In genomic region chr11:8497136-8497535, GRCm38 (mm10) we compare ENCODE assay signal across 8 mouse cellular contexts.
A peak's percentile ranks its signal among the peaks of the same experiment; 100 is the strongest.
DNase-seq lines count a peak whose midpoint lies in the region; ATAC-seq and TF ChIP-seq lines count a peak whose summit lies in the region.

No protein-coding gene starts in this region.

- H3K9me3 ChIP-seq in heart, embryonic 10.5 days = no peaks in the 10 kb centered on the region
- no peaks in the 10 kb centered on the region for H3K9me3 ChIP-seq in lung, embryonic 14.5 days (ENCODE audit: low read depth, low read length)
- H3K9me3 ChIP-seq in kidney, embryonic 15.5 days (replicated peaks) = no peaks in the 10 kb centered on the region
- no peaks in the 10 kb centered on the region for H3K9me3 ChIP-seq in stomach, embryonic 15.5 days

- peaks cover 10% of the 10 kb centered on the region for H3K36me3 ChIP-seq in heart, embryonic 10.5 days
- no peaks in the 10 kb centered on the region for H3K36me3 ChIP-seq in heart, adult 2 months (ENCODE audit: control insufficient read depth, insufficient read depth, low read length)
- peaks cover 27% of the 10 kb centered on the region for H3K36me3 ChIP-seq in lung, embryonic 14.5 days (ENCODE audit: insufficient read depth)
- peaks cover 49% of the 10 kb centered on the region for H3K36me3 ChIP-seq in kidney, embryonic 15.5 days
- peaks cover 10% of the 10 kb centered on the region; the same call in 1 of the 2 replicates for H3K36me3 ChIP-seq in stomach, embryonic 15.5 days

- no peak overlapping the region for H3K9ac ChIP-seq in heart, adult 2 months (ENCODE audit: low read depth, low read length)
- H3K9ac ChIP-seq in lung, embryonic 14.5 days = no peak overlapping the region; the same call in 1 of the 2 replicates
- no peak overlapping the region for H3K9ac ChIP-seq in kidney, embryonic 15.5 days
- H3K9ac ChIP-seq in stomach, embryonic 15.5 days = no peak overlapping the region

- H3K4me1 ChIP-seq in heart, embryonic 10.5 days = peaks cover 52% of the 10 kb centered on the region
- H3K4me1 ChIP-seq in heart, adult 2 months (ENCODE audit: control insufficient read depth, insufficient read depth, low read length) = peaks cover 8% of the 10 kb centered on the region
- peaks cover 31% of the 10 kb centered on the region for H3K4me1 ChIP-seq in lung, embryonic 14.5 days (ENCODE audit: insufficient read depth)
- H3K4me1 ChIP-seq in lung, adult 2 months (ENCODE audit: control insufficient read depth, insufficient read depth, low read length) = peaks cover 21% of the 10 kb centered on the region
- peaks cover 34% of the 10 kb centered on the region for H3K4me1 ChIP-seq in kidney, embryonic 15.5 days
- peaks cover 27% of the 10 kb centered on the region for H3K4me1 ChIP-seq in stomach, embryonic 15.5 days

- peak overlapping the region; percentile 52 for H3K27ac ChIP-seq in heart, embryonic 10.5 days
- no peak overlapping the region for H3K27ac ChIP-seq in heart, adult 2 months
- H3K27ac ChIP-seq in lung, embryonic 14.5 days (ENCODE audit: low read depth) = peak overlapping the region; percentile 83
- H3K27ac ChIP-seq in kidney, embryonic 15.5 days = peak overlapping the region; percentile 77
- peak overlapping the region; percentile 73 for H3K27ac ChIP-seq in stomach, embryonic 15.5 days

- intact Hi-C loops in heart, adult 2 months (cut with DNase I) = no loop called here

- no peak overlapping the region; the same call in 1 of the 2 replicates for H3K4me2 ChIP-seq in lung, embryonic 14.5 days
- no peak overlapping the region for H3K4me2 ChIP-seq in kidney, embryonic 15.5 days
- no peak overlapping the region for H3K4me2 ChIP-seq in stomach, embryonic 15.5 days

- TF ChIP-seq CTCF in heart, adult 2 months (IDR thresholded peaks at IDR 0.05) = no peak
- TF ChIP-seq CTCF in lung, embryonic 14.5 days (IDR thresholded peaks at IDR 0.05; ENCODE audit: low read depth) = no peak
- TF ChIP-seq CTCF in lung, adult 2 months (IDR thresholded peaks at IDR 0.05; ENCODE audit: insufficient read depth, low read length) = no peak

- H3K27me3 ChIP-seq in heart, embryonic 10.5 days (ENCODE audit: insufficient read depth, poor library complexity, severe bottlenecking) = no peaks in the 10 kb centered on the region
- H3K27me3 ChIP-seq in heart, adult 2 months (ENCODE audit: control insufficient read depth, insufficient read depth, low read length) = no peaks in the 10 kb centered on the region
- no peaks in the 10 kb centered on the region for H3K27me3 ChIP-seq in lung, embryonic 14.5 days (ENCODE audit: insufficient read depth, low read length)
- no peaks in the 10 kb centered on the region for H3K27me3 ChIP-seq in kidney, embryonic 15.5 days
- no peaks in the 10 kb centered on the region for H3K27me3 ChIP-seq in stomach, embryonic 15.5 days (replicated peaks)

- no peak for TF ChIP-seq EP300 in heart, adult 2 months (IDR thresholded peaks at IDR 0.05; ENCODE audit: insufficient read depth, low read depth, low read length)

- no peak for TF ChIP-seq POLR2A in heart, adult 2 months (IDR thresholded peaks at IDR 0.05; ENCODE audit: insufficient read depth, low read depth, low read length)
- TF ChIP-seq POLR2A in lung, adult 2 months (IDR thresholded peaks at IDR 0.05; ENCODE audit: borderline replicate concordance, extremely low read depth, low read depth, low read length) = no peak

- H3K4me3 ChIP-seq in heart, embryonic 10.5 days = no peak overlapping the region
- H3K4me3 ChIP-seq in heart, adult 2 months = no peak overlapping the region
- H3K4me3 ChIP-seq in lung, embryonic 14.5 days (ENCODE audit: low read depth, low read length) = no peak overlapping the region
- no peak overlapping the region for H3K4me3 ChIP-seq in lung, adult 2 months (replicated peaks; ENCODE audit: extremely low read depth, low read depth, low read length)
- H3K4me3 ChIP-seq in kidney, embryonic 15.5 days (replicated peaks) = no peak overlapping the region
- no peak overlapping the region for H3K4me3 ChIP-seq in stomach, embryonic 15.5 days (replicated peaks)

- WGBS in heart, embryonic 10.5 days = 87% methylated on average over 6 of the region's 6 CpGs
- WGBS in heart, adult 2 months = 47% methylated on average over 6 of the region's 6 CpGs
- WGBS in lung, embryonic 14.5 days = 71% methylated on average over 6 of the region's 6 CpGs
- WGBS in lung, adult 2 months = 35% methylated on average over 6 of the region's 6 CpGs
- 73% methylated on average over 6 of the region's 6 CpGs for WGBS in kidney, embryonic 15.5 days
- 56% methylated on average over 6 of the region's 6 CpGs for WGBS in stomach, embryonic 15.5 days

- ATAC-seq in lung, embryonic 14.5 days (ENCODE audit: insufficient read depth) = no peak; the same call in 1 of the 2 replicates
- ATAC-seq in kidney, embryonic 15.5 days (replicated peaks; ENCODE audit: low FRiP score) = no peak
- ATAC-seq in stomach, embryonic 15.5 days (ENCODE audit: insufficient read depth, low FRiP score, low read depth) = no peak
- ATAC-seq in erythroid progenitor cell, adult 5-6 weeks (replicated peaks; ENCODE audit: low FRiP score, poor library complexity, severe bottlenecking) = no peak

- no peak for DNase-seq in heart, embryonic 10.5 days (ENCODE audit: low spot score)
- DNase-seq in heart, adult 2 months = no peak
- DNase-seq in lung, embryonic 14.5 days = no peak
- no peak for DNase-seq in lung, adult 2 months
- DNase-seq in thymus, postnatal 14 days = no peak

- H3K79me2 ChIP-seq in heart, adult 2 months (replicated peaks; ENCODE audit: control insufficient read depth, insufficient read depth, low read length) = no peaks in the 10 kb centered on the region
